Mouse (Mus musculus): Measurements from ENCODE around the gene Apba2. TPM values are rescaled to one million over a fixed set of nuclear protein-coding genes. Genes with fewer than 3 reads are reported as not detected.

Gene Apba2
- polyA plus RNA-seq, 1 experiment, result 1.8 TPM

GRCm38 (mm10) chr7:64579887-64580286 is 78.4 kb downstream of the Apba2 start:
- no peaks in the 10 kb centered on the region for H3K4me1 ChIP-seq (ENCODE audit: control insufficient read depth, insufficient read depth, low read length)
- no peak overlapping the region for H3K4me3 ChIP-seq (replicated peaks; ENCODE audit: extremely low read depth, low read depth, low read length)
- TF ChIP-seq POLR2A (IDR thresholded peaks at IDR 0.05; ENCODE audit: borderline replicate concordance, extremely low read depth, low read depth, low read length), result no peak
- no peak for TF ChIP-seq CTCF (IDR thresholded peaks at IDR 0.05; ENCODE audit: insufficient read depth, low read length)
- no peak for DNase-seq
- WGBS, result 68% methylated on average over 4 of the region's 4 CpGs

DNA sequence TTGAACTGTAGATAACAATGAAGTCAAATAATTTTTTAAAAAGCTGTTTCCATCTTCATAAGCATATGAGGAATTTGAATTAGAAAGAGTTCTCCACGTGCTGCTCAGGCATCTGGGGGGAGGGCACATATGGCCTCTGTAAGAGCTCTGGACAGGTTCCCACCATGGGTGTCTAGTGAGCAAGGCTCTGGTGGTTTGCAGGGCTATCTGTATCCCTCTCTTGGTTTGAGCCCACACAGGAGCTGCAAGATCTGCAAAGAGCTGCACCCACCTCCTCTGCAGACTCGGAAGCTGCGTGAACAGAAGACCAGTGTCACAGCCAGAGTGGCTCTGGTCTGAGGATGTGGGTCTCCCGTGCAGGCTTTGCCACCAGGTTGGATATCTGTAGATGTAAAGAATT is 78.8 kb downstream of the Apba2 start:
- H3K4me3 ChIP-seq (replicated peaks; ENCODE audit: extremely low read depth, low read depth, low read length), result no peak overlapping the region
- no peaks in the 10 kb centered on the region for H3K4me1 ChIP-seq (ENCODE audit: control insufficient read depth, insufficient read depth, low read length)
- WGBS, result 62% methylated on average over 4 of the region's 4 CpGs
- no peak for DNase-seq
- TF ChIP-seq POLR2A (IDR thresholded peaks at IDR 0.05; ENCODE audit: borderline replicate concordance, extremely low read depth, low read depth, low read length) (no peak), CTCF (IDR thresholded peaks at IDR 0.05; ENCODE audit: insufficient read depth, low read length) (no peak)

DNA sequence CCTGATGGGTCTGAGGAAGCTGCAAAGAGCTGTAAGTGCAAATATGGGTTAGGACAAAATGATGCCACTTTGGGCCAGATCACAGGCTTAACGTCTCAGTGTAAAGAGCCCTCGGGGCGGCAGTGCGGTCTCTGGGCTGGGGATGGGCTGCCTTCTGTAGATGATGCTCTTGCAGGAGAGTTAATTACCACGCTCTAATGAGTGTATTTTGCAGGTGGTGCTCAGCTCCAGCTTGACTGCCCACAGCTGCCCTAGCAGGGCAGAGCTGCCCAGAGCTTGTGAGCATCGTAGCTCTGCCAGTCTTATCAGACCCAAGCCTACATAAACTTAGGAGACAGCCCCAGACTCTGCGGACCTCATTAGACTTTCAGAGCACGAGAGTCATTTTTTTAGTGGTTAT is 80.9 kb downstream of the Apba2 start:
- no peaks in the 10 kb centered on the region for H3K4me1 ChIP-seq (ENCODE audit: control insufficient read depth, insufficient read depth, low read length)
- TF ChIP-seq CTCF (IDR thresholded peaks at IDR 0.05; ENCODE audit: insufficient read depth, low read length), result no peak
- no peak for TF ChIP-seq POLR2A (IDR thresholded peaks at IDR 0.05; ENCODE audit: borderline replicate concordance, extremely low read depth, low read depth, low read length)
- no peak overlapping the region for H3K4me3 ChIP-seq (replicated peaks; ENCODE audit: extremely low read depth, low read depth, low read length)
- DNase-seq, result no peak
- WGBS, result 80% methylated on average over 8 of the region's 8 CpGs

DNA sequence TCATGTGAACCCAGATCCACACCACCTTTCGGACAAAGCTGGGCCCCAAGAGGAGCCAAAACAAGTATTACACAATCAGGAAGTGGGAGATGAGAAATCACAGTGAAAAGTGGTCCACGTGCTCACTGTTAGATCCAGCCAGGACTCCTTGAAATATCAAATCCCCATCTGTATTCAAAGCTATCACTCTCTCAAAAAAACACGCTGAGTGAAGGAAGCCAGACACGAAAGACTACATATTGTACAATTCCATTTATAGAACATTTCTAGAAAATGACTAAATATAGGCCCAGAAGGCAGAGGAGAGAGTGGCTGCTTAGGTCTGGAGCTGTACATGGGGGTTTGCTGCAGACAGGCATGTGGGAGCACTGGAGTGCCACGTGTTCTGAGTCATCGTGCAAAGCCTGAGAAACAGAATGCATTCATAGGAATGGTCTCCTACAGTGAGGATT is 82.2 kb downstream of the Apba2 start:
- Histone ChIP-seq H3K4me3 (replicated peaks; ENCODE audit: extremely low read depth, low read depth, low read length) (no peak overlapping the region), H3K4me1 (ENCODE audit: control insufficient read depth, insufficient read depth, low read length) (no peaks in the 10 kb centered on the region)
- WGBS, result 58% methylated on average over 6 of the region's 6 CpGs
- no peak for DNase-seq
- TF ChIP-seq POLR2A (IDR thresholded peaks at IDR 0.05; ENCODE audit: borderline replicate concordance, extremely low read depth, low read depth, low read length), result no peak
- TF ChIP-seq CTCF (IDR thresholded peaks at IDR 0.05; ENCODE audit: insufficient read depth, low read length), result no peak

DNA sequence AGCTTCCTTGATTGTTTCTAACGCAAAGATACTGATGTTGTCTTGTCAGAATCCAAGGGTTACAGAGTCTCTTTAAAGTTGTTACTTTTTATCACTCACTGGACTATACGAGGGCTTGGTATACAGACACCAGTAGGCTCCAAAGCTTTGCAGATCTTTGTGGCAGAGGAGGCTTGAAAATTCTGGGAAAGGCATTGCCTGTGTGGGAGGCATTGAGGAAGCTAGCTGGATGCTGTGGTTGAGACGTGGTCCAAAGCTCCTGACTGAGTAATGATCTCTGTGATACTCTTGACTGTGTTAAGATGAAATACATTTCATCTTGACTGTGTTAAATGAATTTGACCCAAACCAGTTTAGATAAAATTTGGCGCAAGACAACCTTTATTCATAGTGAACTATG is 84.6 kb downstream of the Apba2 start:
- H3K4me3 ChIP-seq (replicated peaks; ENCODE audit: extremely low read depth, low read depth, low read length), result no peak overlapping the region
- TF ChIP-seq CTCF (IDR thresholded peaks at IDR 0.05; ENCODE audit: insufficient read depth, low read length) (no peak), POLR2A (IDR thresholded peaks at IDR 0.05; ENCODE audit: borderline replicate concordance, extremely low read depth, low read depth, low read length) (no peak)
- DNase-seq, result no peak
- no peaks in the 10 kb centered on the region for H3K4me1 ChIP-seq (ENCODE audit: control insufficient read depth, insufficient read depth, low read length)
- 80% methylated on average over 4 of the region's 4 CpGs for WGBS

GRCm38 (mm10) chr7:64586571-64586970 is 85.1 kb downstream of the Apba2 start:
- Histone ChIP-seq H3K4me1 (ENCODE audit: control insufficient read depth, insufficient read depth, low read length) (no peaks in the 10 kb centered on the region), H3K4me3 (replicated peaks; ENCODE audit: extremely low read depth, low read depth, low read length) (no peak overlapping the region)
- TF ChIP-seq POLR2A (IDR thresholded peaks at IDR 0.05; ENCODE audit: borderline replicate concordance, extremely low read depth, low read depth, low read length), result no peak
- no peak for TF ChIP-seq CTCF (IDR thresholded peaks at IDR 0.05; ENCODE audit: insufficient read depth, low read length)
- DNase-seq, result no peak
- 89% methylated on average over 3 of the region's 3 CpGs for WGBS

GRCm38 (mm10) chr7:64588636-64589389 is 87.3 kb downstream of the Apba2 start:
- WGBS, result 72% methylated on average over 11 of the region's 11 CpGs
- no peak for DNase-seq
- H3K4me3 ChIP-seq (replicated peaks; ENCODE audit: extremely low read depth, low read depth, low read length), result no peak overlapping the region
- TF ChIP-seq POLR2A (IDR thresholded peaks at IDR 0.05; ENCODE audit: borderline replicate concordance, extremely low read depth, low read depth, low read length) (no peak), CTCF (IDR thresholded peaks at IDR 0.05; ENCODE audit: insufficient read depth, low read length) (no peak)
- no peaks in the 10 kb centered on the region for H3K4me1 ChIP-seq (ENCODE audit: control insufficient read depth, insufficient read depth, low read length)

- no peak for DNase-seq
- Histone ChIP-seq H3K4me3 (replicated peaks; ENCODE audit: extremely low read depth, low read depth, low read length) (no peak overlapping the region), H3K4me1 (ENCODE audit: control insufficient read depth, insufficient read depth, low read length) (no peaks in the 10 kb centered on the region)
- no peak for TF ChIP-seq POLR2A (IDR thresholded peaks at IDR 0.05; ENCODE audit: borderline replicate concordance, extremely low read depth, low read depth, low read length)
- TF ChIP-seq CTCF (IDR thresholded peaks at IDR 0.05; ENCODE audit: insufficient read depth, low read length), result no peak
- 66% methylated on average over 6 of the region's 6 CpGs for WGBS
These were observed 93.8 kb downstream of the Apba2 start for GRCm38 (mm10) chr7:64595256-64595655.

DNA sequence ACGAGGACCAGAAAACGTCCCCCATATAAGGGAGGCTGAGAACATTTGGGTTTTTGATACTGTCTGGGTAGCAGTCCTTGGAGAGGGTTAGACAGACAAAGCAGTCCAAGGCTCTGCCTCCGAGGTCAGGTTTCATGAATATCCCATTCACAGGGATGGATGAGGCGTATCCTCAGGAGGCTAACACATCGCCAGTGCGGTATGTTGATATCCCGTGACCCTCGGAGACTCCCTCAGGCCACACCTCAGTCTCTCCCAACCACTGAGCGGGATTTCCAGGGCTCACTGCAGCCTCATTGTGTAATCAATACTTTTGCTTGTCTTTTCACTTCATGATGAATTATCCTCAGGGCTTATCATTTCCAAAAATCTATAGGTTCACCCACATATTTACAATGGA is 95.1 kb downstream of the Apba2 start:
- no peaks in the 10 kb centered on the region for H3K4me1 ChIP-seq (ENCODE audit: control insufficient read depth, insufficient read depth, low read length)
- DNase-seq, result no peak
- 75% methylated on average over 9 of the region's 9 CpGs for WGBS
- H3K4me3 ChIP-seq (replicated peaks; ENCODE audit: extremely low read depth, low read depth, low read length), result no peak overlapping the region
- TF ChIP-seq CTCF (IDR thresholded peaks at IDR 0.05; ENCODE audit: insufficient read depth, low read length) (no peak), POLR2A (IDR thresholded peaks at IDR 0.05; ENCODE audit: borderline replicate concordance, extremely low read depth, low read depth, low read length) (no peak)

GRCm38 (mm10) chr7:64609866-64610265 is 108.4 kb downstream of the Apba2 start:
- Histone ChIP-seq H3K4me1 (ENCODE audit: control insufficient read depth, insufficient read depth, low read length) (no peaks in the 10 kb centered on the region), H3K4me3 (replicated peaks; ENCODE audit: extremely low read depth, low read depth, low read length) (no peak overlapping the region)
- DNase-seq, result no peak
- TF ChIP-seq POLR2A (IDR thresholded peaks at IDR 0.05; ENCODE audit: borderline replicate concordance, extremely low read depth, low read depth, low read length) (no peak), CTCF (IDR thresholded peaks at IDR 0.05; ENCODE audit: insufficient read depth, low read length) (no peak)
- 81% methylated on average over 3 of the region's 3 CpGs for WGBS

All from lung, adult 2 months (tissue).